8 mouse cellular contexts compared by ENCODE assay signal in genomic region chr10:75921726-75922560, GRCm38 (mm10). TPM values are rescaled to one million over a fixed set of nuclear protein-coding genes. Genes with fewer than 3 reads are reported as not detected.
DNase-seq lines count a peak whose midpoint lies in the region; ATAC-seq lines count a peak whose summit lies in the region.

No protein-coding gene starts in this region.

- H3K4me1 ChIP-seq in embryonic facial prominence, embryonic 14.5 days (ENCODE audit: control insufficient read depth, insufficient read depth, low read length) = peaks cover 16% of the 10 kb centered on the region
- peaks cover 28% of the 10 kb centered on the region for H3K4me1 ChIP-seq in intestine, embryonic 14.5 days (replicated peaks; ENCODE audit: control insufficient read depth, insufficient read depth, low read length)
- H3K4me1 ChIP-seq in megakaryocyte, embryonic 14.5 days = peaks cover 64% of the 10 kb centered on the region

- WGBS in embryonic facial prominence, embryonic 14.5 days = 3% methylated on average over 22 of the region's 22 CpGs
- 5% methylated on average over 22 of the region's 22 CpGs for WGBS in intestine, embryonic 14.5 days

- peaks cover 38% of the 10 kb centered on the region for H3K36me3 ChIP-seq in embryonic facial prominence, embryonic 14.5 days (ENCODE audit: control insufficient read depth, insufficient read depth, low read length)
- H3K36me3 ChIP-seq in intestine, embryonic 14.5 days (ENCODE audit: control insufficient read depth, insufficient read depth, low read length) = peaks cover 41% of the 10 kb centered on the region
- peaks cover 25% of the 10 kb centered on the region for H3K36me3 ChIP-seq in megakaryocyte, embryonic 14.5 days (replicated peaks; ENCODE audit: low read length)

- peak overlapping the region; percentile 96 for H3K9ac ChIP-seq in embryonic facial prominence, embryonic 14.5 days (ENCODE audit: low read depth, low read length)
- H3K9ac ChIP-seq in intestine, embryonic 14.5 days (ENCODE audit: low read length) = peak overlapping the region; percentile 94

- peak; percentile 30 for ATAC-seq in embryonic facial prominence, embryonic 14.5 days (ENCODE audit: low read depth)
- peak; percentile 5; the same call in 1 of the 2 replicates for ATAC-seq in intestine, embryonic 14.5 days (replicated peaks; ENCODE audit: low FRiP score, low TSS enrichment, low read depth)

- peak overlapping the region; percentile 98 for H3K4me3 ChIP-seq in embryonic facial prominence, embryonic 14.5 days (ENCODE audit: low read depth, low read length)
- H3K4me3 ChIP-seq in intestine, embryonic 14.5 days (ENCODE audit: low read depth, low read length) = peak overlapping the region; percentile 97
- H3K4me3 ChIP-seq in megakaryocyte, embryonic 14.5 days (replicated peaks) = peak overlapping the region; percentile 99

- H3K4me2 ChIP-seq in embryonic facial prominence, embryonic 14.5 days (ENCODE audit: low read depth, low read length) = peak overlapping the region; percentile 64
- peak overlapping the region; percentile 78 for H3K4me2 ChIP-seq in intestine, embryonic 14.5 days (ENCODE audit: low read length)

- no peaks in the 10 kb centered on the region for H3K27me3 ChIP-seq in embryonic facial prominence, embryonic 14.5 days (replicated peaks; ENCODE audit: control insufficient read depth, insufficient read depth, low read length)
- H3K27me3 ChIP-seq in intestine, embryonic 14.5 days (replicated peaks; ENCODE audit: control insufficient read depth, insufficient read depth, low read length) = no peaks in the 10 kb centered on the region
- peaks cover 16% of the 10 kb centered on the region for H3K27me3 ChIP-seq in megakaryocyte, embryonic 14.5 days (replicated peaks)

- DNase-seq in left cerebral cortex, postnatal 14 days (ENCODE audit: low spot score in 2 of 2) = peak; percentile 15 to 31
- no peak for DNase-seq in left cerebral cortex, adult 11 months (ENCODE audit: low spot score)
- peak; percentile 3 for DNase-seq in MEL-GATA-1-ER (ENCODE audit: extremely low read depth, low read depth)
- DNase-seq in embryonic facial prominence, embryonic 14.5 days (ENCODE audit: low spot score) = no peak
- DNase-seq in intestine, embryonic 14.5 days (ENCODE audit: low spot score) = no peak
- DNase-seq in spleen, adult 12 weeks (ENCODE audit: low spot score) = no peak
- DNase-seq in left cerebral cortex, postnatal 36 days (ENCODE audit: low spot score in 2 of 2) = no peak

- no peaks in the 10 kb centered on the region for H3K9me3 ChIP-seq in embryonic facial prominence, embryonic 14.5 days (ENCODE audit: control insufficient read depth, low read length)
- no peaks in the 10 kb centered on the region for H3K9me3 ChIP-seq in intestine, embryonic 14.5 days (ENCODE audit: control insufficient read depth, low read length)
- H3K9me3 ChIP-seq in megakaryocyte, embryonic 14.5 days = no peaks in the 10 kb centered on the region

- intact Hi-C loops in left cerebral cortex, postnatal 14 days (cut with DNase I) = no loop called here
- intact Hi-C loops in left cerebral cortex, postnatal 36 days (cut with DNase I) = no loop called here

- peak overlapping the region; percentile 96 for H3K27ac ChIP-seq in embryonic facial prominence, embryonic 14.5 days (replicated peaks; ENCODE audit: low read depth, low read length)
- peak overlapping the region; percentile 95 for H3K27ac ChIP-seq in intestine, embryonic 14.5 days (ENCODE audit: low read depth)

RNA-seq across cellular contexts. Expression of gene Smarcb1, which starts 0.5 kb away (rescaled TPM):
- 10 to 100 TPM; 77.4 to 83.2 TPM for total RNA-seq in left cerebral cortex, postnatal 14 days (2021)
- 150 and 173 TPM in 2 replicates for polyA plus RNA-seq in embryonic facial prominence, embryonic 14.5 days (2014; fragmentation: Nextera tagmentation; extraction: Ambion mirVana)
- polyA plus RNA-seq in intestine, embryonic 14.5 days (2014; fragmentation: Nextera tagmentation; extraction: Ambion mirVana) = 189 and 192 TPM in 2 replicates
- polyA plus RNA-seq in megakaryocyte, embryonic 14.5 days (2012; ENCODE audit: insufficient read depth, low replicate concordance) = 241 and 345 TPM in 2 replicates
- total RNA-seq in left cerebral cortex, postnatal 36 days (2021) = 10 to 100 TPM; 80.0 to 82.4 TPM

RNA-seq across cellular contexts. Expression of gene Chchd10, which starts 11.0 kb away (rescaled TPM):
- 100 to 1,000 TPM; 260 to 285 TPM for total RNA-seq in left cerebral cortex, postnatal 14 days (2021)
- polyA plus RNA-seq in embryonic facial prominence, embryonic 14.5 days (2014; fragmentation: Nextera tagmentation; extraction: Ambion mirVana) = 28.3 and 53.3 TPM in 2 replicates
- polyA plus RNA-seq in intestine, embryonic 14.5 days (2014; fragmentation: Nextera tagmentation; extraction: Ambion mirVana) = 82.3 and 123 TPM in 2 replicates
- polyA plus RNA-seq in megakaryocyte, embryonic 14.5 days (2012; ENCODE audit: insufficient read depth, low replicate concordance) = 113 and 164 TPM in 2 replicates
- total RNA-seq in left cerebral cortex, postnatal 36 days (2021) = 100 to 1,000 TPM; 373 to 446 TPM

RNA-seq across cellular contexts. Expression of gene Mmp11, which starts 14.4 kb away (rescaled TPM):
- 1 to 10 TPM; 1.7 to 2.3 TPM for total RNA-seq in left cerebral cortex, postnatal 14 days (2021)
- polyA plus RNA-seq in embryonic facial prominence, embryonic 14.5 days (2014; fragmentation: Nextera tagmentation; extraction: Ambion mirVana) = 53.6 and 72.3 TPM in 2 replicates
- 40.9 and 56.8 TPM in 2 replicates for polyA plus RNA-seq in intestine, embryonic 14.5 days (2014; fragmentation: Nextera tagmentation; extraction: Ambion mirVana)
- polyA plus RNA-seq in megakaryocyte, embryonic 14.5 days (2012; ENCODE audit: insufficient read depth, low replicate concordance) = 0.19 TPM in 1 of 2 replicates, not detected in the other
- total RNA-seq in left cerebral cortex, postnatal 36 days (2021) = 1 to 10 TPM in 1 of 2 experiments, under 1 TPM in 1; 0.79 to 1.7 TPM

RNA-seq across cellular contexts. Expression of gene Gm867, which starts 18.5 kb away (rescaled TPM):
- not detected for total RNA-seq in left cerebral cortex, postnatal 14 days (2021)
- polyA plus RNA-seq in embryonic facial prominence, embryonic 14.5 days (2014; fragmentation: Nextera tagmentation; extraction: Ambion mirVana) = 0.24 TPM in 1 of 2 replicates, not detected in the other
- polyA plus RNA-seq in intestine, embryonic 14.5 days (2014; fragmentation: Nextera tagmentation; extraction: Ambion mirVana) = not detected in 2 replicates
- not detected in 2 replicates for polyA plus RNA-seq in megakaryocyte, embryonic 14.5 days (2012; ENCODE audit: insufficient read depth, low replicate concordance)
- total RNA-seq in left cerebral cortex, postnatal 36 days (2021) = under 1 TPM in 1 of 2 experiments, not detected in 1; 0.35 TPM

RNA-seq across cellular contexts. Expression of gene Vpreb3, which starts 20.9 kb away (rescaled TPM):
- total RNA-seq in left cerebral cortex, postnatal 14 days (2021) = not detected
- 1.1 and 1.4 TPM in 2 replicates for polyA plus RNA-seq in embryonic facial prominence, embryonic 14.5 days (2014; fragmentation: Nextera tagmentation; extraction: Ambion mirVana)
- polyA plus RNA-seq in intestine, embryonic 14.5 days (2014; fragmentation: Nextera tagmentation; extraction: Ambion mirVana) = 0.73 TPM in 1 of 2 replicates, not detected in the other
- polyA plus RNA-seq in megakaryocyte, embryonic 14.5 days (2012; ENCODE audit: insufficient read depth, low replicate concordance) = not detected in 2 replicates
- total RNA-seq in left cerebral cortex, postnatal 36 days (2021) = not detected

Comparison
In these comparisons a context has a peak if more than half of its experiments do, and no peak if none do; other contexts are left out.
1. DNase-seq: peak in left cerebral cortex, postnatal 14 days (2 of 2) and MEL-GATA-1-ER (single experiment); none in left cerebral cortex, adult 11 months (single experiment), embryonic facial prominence, embryonic 14.5 days (single experiment), intestine, embryonic 14.5 days (single experiment), spleen, adult 12 weeks (single experiment) and left cerebral cortex, postnatal 36 days (0 of 2).
2. RNA of gene Mmp11, which starts 14.4 kb away (polyA plus RNA-seq): 53.6 to 72.3 TPM in embryonic facial prominence, embryonic 14.5 days and 40.9 to 56.8 TPM in intestine, embryonic 14.5 days; 0.19 TPM in megakaryocyte, embryonic 14.5 days; every median in the first group is over 10 times any median in the second.
3. Peak in every context shown above with its lines, with median percentiles within 50 percentile points of each other: H3K4me3 ChIP-seq.